Mouse (Mus musculus): ENCODE data around the gene Gm8334.
"Not testable (repeated sequence)": the region's sequence is repeated elsewhere in the genome, so short reads cannot be mapped to it uniquely, and the experiment has no call there.

GRCm38 (mm10) chrX:148663298-148663697, 48.3 kb upstream of the Gm8334 start, which contains the start of gene Gm15127:
- TF ChIP-seq CTCF, POLR2A (IDR thresholded peaks at IDR 0.05; ENCODE audit: extremely low read depth, insufficient read depth, low read length): not testable (repeated sequence)

Measured in cortical plate, adult 2 months (tissue).